Mouse (Mus musculus) stomach, postnatal 0 days (tissue): Measurements from ENCODE around the gene Pkp4. TPM values are rescaled to one million over a fixed set of nuclear protein-coding genes. Genes with fewer than 3 reads are reported as not detected.
A peak's percentile ranks its signal among the peaks of the same experiment; 100 is the strongest.

Source experiments
- ATAC-seq: fragments of 200-750 bp; cut with Nextera tagmentation; 2 replicates; pipeline ENCODE4 v1.8.0; 2017; ENCODE audit not compliant: low FRiP score, low TSS enrichment
- DNase-seq: peaks from one replicate; pipeline ENCODE4 v3.0.0-alpha.2; 2016; ENCODE audit warnings: low spot score
- H3K27ac ChIP-seq: fragments of 300-500 bp; sonication (generic); replicated peaks from 2 replicates; pipeline ENCODE4 v1.5.1; 2014; ENCODE audit warnings: mild to moderate bottlenecking, control low read depth
- H3K27me3 ChIP-seq: fragments of 300-500 bp; sonication (generic); 2 replicates; pipeline ENCODE4 v1.6.1; 2014; ENCODE audit warnings: low read length; ENCODE audit not compliant: control insufficient read depth, insufficient read depth
- H3K36me3 ChIP-seq: fragments of 300-500 bp; sonication (generic); 2 replicates; pipeline ENCODE4 v1.6.1; 2014; ENCODE audit warnings: low read length, mixed read lengths; ENCODE audit not compliant: control insufficient read depth, insufficient read depth
- H3K4me1 ChIP-seq: fragments of 300-500 bp; sonication (generic); replicated peaks from 2 replicates; pipeline ENCODE4 v1.6.1; 2014; ENCODE audit warnings: antibody characterized with exemption; ENCODE audit not compliant: control insufficient read depth, insufficient read depth
- H3K4me2 ChIP-seq: fragments of 300-500 bp; sonication (generic); replicated peaks from 2 replicates; pipeline ENCODE4 v1.6.1; 2014; ENCODE audit warnings: low read depth, mild to moderate bottlenecking, control low read depth, moderate library complexity
- H3K4me3 ChIP-seq: fragments of 300-500 bp; sonication (generic); 2 replicates; pipeline ENCODE4 v1.5.1; 2014; ENCODE audit warnings: low read depth, low read length, control low read depth
- H3K9ac ChIP-seq: fragments of 300-500 bp; sonication (generic); 2 replicates; pipeline ENCODE4 v1.6.1; 2014; ENCODE audit warnings: mild to moderate bottlenecking, low read length, control low read depth, mixed read lengths
- H3K9me3 ChIP-seq: fragments of 300-500 bp; sonication (generic); 2 replicates; pipeline ENCODE4 v1.6.1; 2016; ENCODE audit warnings: low read length; ENCODE audit not compliant: control insufficient read depth
- CTCF ChIP-seq: IDR thresholded peaks from 2 replicates; pipeline ENCODE4 v1.5.1; 2016; ENCODE audit warnings: antibody characterized with exemption, low read depth, mild to moderate bottlenecking, moderate library complexity
- EP300 ChIP-seq: optimal IDR thresholded peaks from 2 replicates; pipeline ENCODE3; 2016; ENCODE audit warnings: antibody characterized with exemption
- WGBS: fragments of 180-500 bp; shearing (Covaris S2); extraction: QIAGEN DNeasy Blood & Tissue Kit; methylation state at CpG from one replicate; pipeline ENCODE4 v1.1.7; 2014; 5-methylcytosine and 5-hydroxymethylcytosine counted together
- polyA plus RNA-seq: library from polyadenylated mRNA; unstranded; fragments of >200 nt; fragmentation: Nextera tagmentation; extraction: Ambion mirVana; gene quantifications from 2 replicates; pipeline ENCODE4 v1.2.1, GENCODE M21; 2015

The Pkp4 gene
- polyA plus RNA-seq, 1 experiment from 2014 or later, result 16.9 TPM

- Histone ChIP-seq H3K4me2 (no peak overlapping the region), H3K36me3 (no peaks in the 10 kb centered on the region), H3K9ac (no peak overlapping the region), H3K4me1 (no peaks in the 10 kb centered on the region), H3K9me3 (no peaks in the 10 kb centered on the region), H3K27me3 (no peaks in the 10 kb centered on the region), H3K4me3 (no peak overlapping the region), H3K27ac (no peak overlapping the region)
- TF ChIP-seq CTCF (no peak), EP300 (no peak)
- ATAC-seq (no peak), DNase-seq (no peak)
Measured at GRCm38 (mm10) chr2:59252818-59253217, 92.2 kb downstream of the Pkp4 start.

- no peak for ATAC-seq
Measured at GRCm38 (mm10) chr2:59253435-59253834, 92.8 kb downstream of the Pkp4 start.

GRCm38 (mm10) chr2:59258821-59259231 is 98.2 kb downstream of the Pkp4 start:
- Histone ChIP-seq H3K4me2 (no peak overlapping the region), H3K27ac (no peak overlapping the region), H3K4me1 (no peaks in the 10 kb centered on the region), H3K36me3 (no peaks in the 10 kb centered on the region), H3K9ac (no peak overlapping the region), H3K9me3 (no peaks in the 10 kb centered on the region), H3K27me3 (no peaks in the 10 kb centered on the region), H3K4me3 (no peak overlapping the region)
- WGBS, result 92% methylated on average over 6 of the region's 6 CpGs
- no peak for TF ChIP-seq EP300
- ATAC-seq (no peak), DNase-seq (no peak)

More at GRCm38 (mm10) chr2:59253435-59253834, 92.8 kb downstream of the Pkp4 start:
- TF ChIP-seq CTCF (no peak), EP300 (no peak)
- Histone ChIP-seq H3K27me3 (no peaks in the 10 kb centered on the region), H3K4me2 (no peak overlapping the region), H3K4me1 (no peaks in the 10 kb centered on the region), H3K4me3 (no peak overlapping the region), H3K9me3 (no peaks in the 10 kb centered on the region), H3K27ac (no peak overlapping the region), H3K9ac (no peak overlapping the region), H3K36me3 (no peaks in the 10 kb centered on the region)
- WGBS, result 87% methylated on average over 3 of the region's 3 CpGs
- no peak for DNase-seq

DNA sequence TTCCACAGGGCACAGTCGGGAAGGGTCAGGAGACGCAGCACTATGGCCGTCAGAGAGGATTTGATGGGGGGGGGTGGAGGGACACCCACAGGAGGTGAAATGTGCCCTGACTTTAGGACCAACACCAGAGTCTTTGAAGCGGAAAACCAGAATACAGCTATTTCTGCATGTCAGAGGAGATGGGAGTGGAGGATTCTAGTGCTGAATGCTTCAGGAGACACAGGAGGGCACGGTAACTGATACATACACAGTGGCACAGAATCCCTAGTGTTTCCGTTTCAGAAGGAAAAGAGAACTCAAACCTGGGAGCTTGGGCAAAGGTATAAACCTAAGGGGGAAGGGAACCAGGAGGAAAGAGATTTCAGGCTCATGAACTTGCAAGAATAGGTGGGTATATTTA is 98.7 kb downstream of the Pkp4 start:
- H3K9ac ChIP-seq, result no peak overlapping the region
- no peaks in the 10 kb centered on the region for H3K27me3 ChIP-seq
- TF ChIP-seq EP300 (no peak), CTCF (no peak)
- no peak overlapping the region for H3K4me2 ChIP-seq
- no peaks in the 10 kb centered on the region for H3K4me1 ChIP-seq
- 91% methylated on average over 6 of the region's 6 CpGs for WGBS
- ATAC-seq (no peak), DNase-seq (no peak)
- H3K4me3 ChIP-seq, result no peak overlapping the region
- H3K36me3 ChIP-seq, result no peaks in the 10 kb centered on the region
- no peaks in the 10 kb centered on the region for H3K9me3 ChIP-seq
- no peak overlapping the region for H3K27ac ChIP-seq

GRCm38 (mm10) chr2:59261203-59261602 is 100.6 kb downstream of the Pkp4 start:
- Histone ChIP-seq H3K9me3 (no peaks in the 10 kb centered on the region), H3K4me2 (no peak overlapping the region), H3K27me3 (no peaks in the 10 kb centered on the region), H3K4me1 (no peaks in the 10 kb centered on the region), H3K27ac (0 out of 2 replicates have a peak overlapping the region, but pooled peaks have one; percentile 30), H3K4me3 (no peak overlapping the region), H3K36me3 (no peaks in the 10 kb centered on the region), H3K9ac (no peak overlapping the region)
- ATAC-seq (peak; percentile 58; the same call in 1 of the 2 replicates), DNase-seq (no peak)
- TF ChIP-seq EP300, result no peak
- no peak for TF ChIP-seq CTCF
- 70% methylated on average over 2 of the region's 2 CpGs for WGBS

DNA sequence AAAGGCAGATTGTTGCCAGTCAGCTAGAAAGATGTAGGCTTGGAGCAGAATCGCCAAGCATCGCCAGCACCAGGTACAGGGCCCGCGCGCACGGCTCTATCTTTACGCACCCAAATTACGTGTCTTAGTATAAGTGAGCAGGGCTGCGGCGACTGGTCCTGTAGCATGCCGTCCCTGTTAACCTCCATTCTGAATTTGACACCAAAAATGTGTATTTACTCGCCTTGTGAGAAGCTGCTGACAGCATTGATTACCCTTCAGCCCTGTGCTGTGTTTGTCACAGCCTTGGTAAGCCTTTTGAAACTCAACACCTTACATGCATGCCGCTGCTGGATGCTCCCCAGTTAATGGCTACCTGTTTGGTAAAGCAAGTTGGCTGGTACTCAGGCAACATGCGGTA is 105.8 kb downstream of the Pkp4 start:
- WGBS, result 91% methylated on average over 14 of the region's 14 CpGs
- Histone ChIP-seq H3K9ac (no peak overlapping the region), H3K9me3 (no peaks in the 10 kb centered on the region), H3K27ac (no peak overlapping the region), H3K27me3 (no peaks in the 10 kb centered on the region), H3K4me3 (no peak overlapping the region), H3K36me3 (no peaks in the 10 kb centered on the region; the same call in 1 of the 2 replicates), H3K4me1 (no peaks in the 10 kb centered on the region), H3K4me2 (no peak overlapping the region)
- DNase-seq, result no peak
- TF ChIP-seq EP300, result no peak
- TF ChIP-seq CTCF, result no peak
- no peak for ATAC-seq
